Mouse (Mus musculus) limb, embryonic 11.5 days (tissue): ENCODE data around the gene Sema4d. TPM values are rescaled to one million over a fixed set of nuclear protein-coding genes. Genes with fewer than 3 reads are reported as not detected.

ENCODE experiments used
- ATAC-seq: fragments of 200-750 bp; cut with Nextera tagmentation; 2 replicates; pipeline ENCODE4 v1.8.0; 2017; ENCODE audit warnings: low read depth; ENCODE audit not compliant: insufficient number of reproducible peaks, low FRiP score, low TSS enrichment
- DNase-seq: peaks from one replicate; pipeline ENCODE4 v3.0.0-alpha.2; 2015; ENCODE audit warnings: low spot score
- H3K27ac ChIP-seq: fragments of 300-500 bp; sonication (generic); replicated peaks from 2 replicates; pipeline ENCODE4 v1.5.1; 2014; ENCODE audit warnings: low read depth, mild to moderate bottlenecking, low read length
- H3K27me3 ChIP-seq: fragments of 300-500 bp; sonication (generic); 2 replicates; pipeline ENCODE4 v1.6.1; 2014; ENCODE audit warnings: mild to moderate bottlenecking, low read length, mixed read lengths; ENCODE audit not compliant: control insufficient read depth, insufficient read depth
- H3K36me3 ChIP-seq: fragments of 300-500 bp; sonication (generic); 2 replicates; pipeline ENCODE4 v1.6.1; 2014; ENCODE audit warnings: mild to moderate bottlenecking, low read length, moderate library complexity, mixed read lengths; ENCODE audit not compliant: control insufficient read depth, insufficient read depth
- H3K4me1 ChIP-seq: fragments of 300-500 bp; sonication (generic); 2 replicates; pipeline ENCODE4 v1.6.1; 2014; ENCODE audit warnings: low read length, mixed read lengths; ENCODE audit not compliant: control insufficient read depth, insufficient read depth
- H3K4me2 ChIP-seq: fragments of 300-500 bp; sonication (generic); 2 replicates; pipeline ENCODE4 v1.6.1; 2014; ENCODE audit warnings: low read depth, mild to moderate bottlenecking, moderate library complexity; ENCODE audit not compliant: severe bottlenecking
- H3K4me3 ChIP-seq: fragments of 300-500 bp; sonication (generic); 2 replicates; pipeline ENCODE4 v1.5.1; 2014; ENCODE audit warnings: low read depth, low read length
- H3K9ac ChIP-seq: fragments of 300-500 bp; sonication (generic); 2 replicates; pipeline ENCODE4 v1.6.1; 2014; ENCODE audit warnings: mild to moderate bottlenecking, low read length
- H3K9me3 ChIP-seq: fragments of 300-500 bp; sonication (generic); 2 replicates; pipeline ENCODE4 v1.6.1; 2016; ENCODE audit warnings: low read length; ENCODE audit not compliant: control insufficient read depth
- WGBS: fragments of 180-500 bp; shearing (Covaris S2); extraction: QIAGEN DNeasy Blood & Tissue Kit; methylation state at CpG from one replicate; pipeline ENCODE4 v1.1.7; 2014; 5-methylcytosine and 5-hydroxymethylcytosine counted together
- polyA plus RNA-seq: library from polyadenylated mRNA; unstranded; fragments of >200 nt; fragmentation: Nextera tagmentation; extraction: Ambion mirVana; gene quantifications from 2 replicates; pipeline ENCODE4 v1.2.1, GENCODE M21; 2014

Sema4d gene
- polyA plus RNA-seq, 1 experiment from 2014 or later = 5.3 TPM

- 95% methylated on average over 4 of the region's 4 CpGs for whole genome bisulfite sequencing
- H3K36me3 ChIP-seq = no peaks in the 10 kb centered on the region; the same call in 1 of the 2 replicates
- H3K4me2 ChIP-seq = no peak overlapping the region
Measured at GRCm38 (mm10) chr13:51648237-51648636, 145.3 kb downstream of the Sema4d start.

GRCm38 (mm10) chr13:51647770-51648169 is 145.8 kb downstream of the Sema4d start:
- H3K4me2 ChIP-seq = peak overlapping the region; percentile 49; the same call in 1 of the 2 replicates
- 91% methylated on average over 3 of the region's 3 CpGs for WGBS

More at GRCm38 (mm10) chr13:51648237-51648636, 145.3 kb downstream of the Sema4d start:
- no peak overlapping the region for H3K9ac ChIP-seq
- ATAC-seq (no peak), DNase-seq (no peak)
- H3K4me1 ChIP-seq = peaks cover 7% of the 10 kb centered on the region; the same call in 1 of the 2 replicates
- H3K4me3 ChIP-seq = no peak overlapping the region
- H3K9me3 ChIP-seq = no peaks in the 10 kb centered on the region
- no peak overlapping the region for H3K27ac ChIP-seq
- no peaks in the 10 kb centered on the region for H3K27me3 ChIP-seq

GRCm38 (mm10) chr13:51646362-51647027 is 147.1 kb downstream of the Sema4d start:
- Histone ChIP-seq H3K9me3 (no peaks in the 10 kb centered on the region), H3K27ac (no peak overlapping the region), H3K4me2 (peak overlapping the region; percentile 49), H3K4me1 (peaks cover 7% of the 10 kb centered on the region; the same call in 1 of the 2 replicates), H3K36me3 (no peaks in the 10 kb centered on the region; the same call in 1 of the 2 replicates), H3K4me3 (peak overlapping the region; percentile 61), H3K9ac (0 out of 2 replicates have a peak overlapping the region, but pooled peaks have one; percentile 38), H3K27me3 (no peaks in the 10 kb centered on the region)
- 26% methylated on average over 3 of the region's 3 CpGs for WGBS
- no peak for DNase-seq
- no peak for ATAC-seq

More at GRCm38 (mm10) chr13:51647770-51648169, 145.8 kb downstream of the Sema4d start:
- no peaks in the 10 kb centered on the region for H3K9me3 ChIP-seq
- DNase-seq (no peak), ATAC-seq (no peak)
- no peak overlapping the region for H3K27ac ChIP-seq
- no peak overlapping the region for H3K4me3 ChIP-seq
- no peaks in the 10 kb centered on the region; the same call in 1 of the 2 replicates for H3K36me3 ChIP-seq
- no peaks in the 10 kb centered on the region for H3K27me3 ChIP-seq
- H3K4me1 ChIP-seq = peaks cover 7% of the 10 kb centered on the region; the same call in 1 of the 2 replicates
- no peak overlapping the region for H3K9ac ChIP-seq

DNA sequence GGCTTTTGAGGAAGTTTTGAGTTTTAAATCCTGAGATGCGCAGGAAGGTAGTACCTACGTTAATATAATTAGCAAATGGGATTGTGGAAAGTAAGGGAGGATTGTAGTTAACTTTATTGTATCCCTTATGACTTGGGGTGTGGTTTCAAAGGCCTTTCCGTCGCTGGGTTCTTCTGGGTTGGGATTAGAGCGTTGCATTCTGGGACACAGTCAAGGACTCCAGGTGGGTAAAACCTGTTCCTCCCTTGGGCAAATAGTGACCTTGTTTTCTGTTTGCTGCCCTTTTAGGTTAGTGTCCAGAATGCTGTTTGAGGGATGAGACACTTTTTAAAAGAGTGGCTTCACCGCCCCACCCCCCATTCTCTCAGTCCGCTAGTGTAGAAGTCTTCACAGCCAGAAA is 147.7 kb downstream of the Sema4d start:
- H3K4me3 ChIP-seq = peak overlapping the region; percentile 61
- peaks cover 3% of the 10 kb centered on the region; the same call in 1 of the 2 replicates for H3K4me1 ChIP-seq
- H3K9ac ChIP-seq = peak overlapping the region; percentile 85
- ATAC-seq (no peak), DNase-seq (peak; percentile 45)
- no peaks in the 10 kb centered on the region for H3K27me3 ChIP-seq
- under 1% methylated on average over 7 of the region's 7 CpGs for WGBS
- H3K36me3 ChIP-seq = no peaks in the 10 kb centered on the region
- no peaks in the 10 kb centered on the region for H3K9me3 ChIP-seq
- H3K4me2 ChIP-seq = peak overlapping the region; percentile 47
- H3K27ac ChIP-seq = peak overlapping the region; percentile 30

DNA sequence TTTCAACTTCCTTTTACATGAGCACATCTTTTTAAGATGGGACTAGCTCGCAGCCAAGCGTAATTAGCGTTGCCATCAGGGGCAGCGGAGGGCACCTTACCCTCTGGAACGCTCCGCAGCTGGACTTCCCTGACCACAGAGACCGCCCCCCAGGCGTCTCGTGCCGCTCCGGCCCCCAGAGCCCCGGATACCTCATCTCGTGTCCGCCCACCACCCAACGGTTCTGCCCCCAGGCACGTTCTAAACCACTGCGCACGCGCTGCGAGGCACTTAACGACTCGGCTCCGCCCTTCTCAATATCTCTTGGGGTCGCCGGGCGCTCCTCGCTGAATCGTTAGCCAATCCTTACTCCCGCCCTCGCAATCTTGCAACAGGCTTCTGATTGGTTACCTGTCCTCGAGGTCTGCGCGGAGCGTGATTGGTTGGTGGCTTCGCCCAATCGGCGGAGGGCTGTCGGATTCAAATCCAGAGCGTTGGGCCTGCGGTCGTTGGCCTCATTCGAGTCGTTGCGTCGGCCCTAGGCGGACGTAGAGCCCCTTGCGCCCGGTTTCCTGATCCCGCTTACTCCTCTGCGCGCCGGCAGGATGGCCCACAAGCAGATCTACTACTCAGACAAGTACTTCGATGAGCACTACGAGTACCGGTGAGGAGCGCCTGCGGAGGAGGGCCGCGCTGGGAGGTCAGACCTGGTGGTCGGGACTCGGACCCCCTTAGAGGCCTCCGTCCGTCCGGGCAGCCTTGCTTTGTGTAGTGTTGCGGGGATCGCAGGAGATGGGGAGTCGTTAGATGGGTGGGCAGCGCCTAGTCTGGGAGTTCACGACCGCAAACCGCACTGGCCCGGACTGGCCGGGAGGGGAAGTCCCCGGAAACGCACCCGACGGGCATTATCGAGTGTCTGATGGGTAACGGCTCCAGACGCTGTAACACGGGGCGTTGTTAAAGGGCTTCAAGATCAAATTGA is 148.4 kb downstream of the Sema4d start, which contains the start of gene Cks2:
Gene Cks2 (plus strand): TSS at position 404 of the 961 bp plus-strand sequence.
- H3K36me3 ChIP-seq = no peaks in the 10 kb centered on the region
- H3K4me2 ChIP-seq = peak within 1 kb of the TSS; percentile 47
- H3K9ac ChIP-seq = peak within 1 kb of the TSS; percentile 85
- H3K4me3 ChIP-seq = peak within 1 kb of the TSS; percentile 61
- H3K27ac ChIP-seq = peak within 1 kb of the TSS; percentile 47
- under 1% methylated on average over 83 of the region's 83 CpGs for WGBS
- ATAC-seq (peak; percentile 97), DNase-seq (peak; percentile 98)
- H3K9me3 ChIP-seq = no peaks in the 10 kb centered on the region
- no peaks in the 10 kb centered on the region for H3K27me3 ChIP-seq
- peaks cover 3% of the 10 kb centered on the region; the same call in 1 of the 2 replicates for H3K4me1 ChIP-seq

DNA sequence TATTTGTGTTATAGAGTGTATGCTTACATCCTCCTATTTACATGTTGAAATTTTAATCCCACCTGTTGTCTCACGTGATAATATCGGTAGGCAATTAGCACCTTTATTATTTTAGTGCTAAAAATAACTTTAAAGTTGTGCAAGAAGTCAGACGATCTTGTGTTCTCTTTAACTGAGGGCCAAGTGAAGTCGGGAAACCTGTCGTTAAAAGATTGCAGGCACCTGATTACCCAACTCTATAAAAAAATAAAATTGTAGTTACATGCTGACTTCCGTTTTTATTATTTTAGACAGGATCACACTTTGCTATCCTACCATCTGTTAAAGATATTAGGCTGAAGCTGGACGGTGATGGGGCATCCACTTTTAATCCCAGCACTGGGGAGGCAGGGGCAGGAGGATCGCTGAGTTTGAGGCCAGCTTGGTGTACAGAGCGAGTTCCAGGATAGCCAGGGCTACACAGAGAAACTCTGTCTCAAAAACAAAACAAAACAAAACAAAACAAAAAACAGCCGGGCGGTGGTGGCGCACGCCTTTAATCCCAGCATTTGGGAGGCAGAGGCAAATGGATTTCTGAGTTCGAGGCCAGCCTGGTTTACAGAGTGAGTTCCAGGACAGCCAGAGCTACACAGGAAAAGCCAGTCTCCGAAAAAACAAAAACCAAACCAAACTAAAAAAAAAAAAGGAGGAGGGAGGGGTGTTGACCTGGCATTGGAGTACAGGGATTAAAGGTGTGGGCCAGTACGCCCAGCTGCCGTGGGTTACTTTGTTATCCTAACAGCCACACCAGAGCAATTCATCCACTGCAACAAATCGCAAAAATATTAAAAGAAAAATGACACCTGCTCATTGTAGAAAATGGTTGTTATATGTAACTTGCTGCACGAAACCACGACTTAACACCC is 149.4 kb downstream of the Sema4d start:
- Histone ChIP-seq H3K4me2 (peak overlapping the region; percentile 47), H3K36me3 (no peaks in the 10 kb centered on the region), H3K27me3 (no peaks in the 10 kb centered on the region), H3K4me1 (peaks cover 3% of the 10 kb centered on the region; the same call in 1 of the 2 replicates), H3K9me3 (no peaks in the 10 kb centered on the region), H3K9ac (peak overlapping the region; percentile 58; the same call in 1 of the 2 replicates), H3K27ac (peak overlapping the region; percentile 47; the same call in 1 of the 2 replicates), H3K4me3 (peak overlapping the region; percentile 61)
- WGBS = 48% methylated on average over 20 of the region's 20 CpGs
- no peak for DNase-seq
- ATAC-seq = peak; percentile 18; the same call in 1 of the 2 replicates

- no peak overlapping the region for H3K9ac ChIP-seq
- ATAC-seq = no peak
- no peaks in the 10 kb centered on the region for H3K27me3 ChIP-seq
- H3K36me3 ChIP-seq = no peaks in the 10 kb centered on the region
- H3K9me3 ChIP-seq = no peaks in the 10 kb centered on the region
- H3K4me1 ChIP-seq = peaks cover 3% of the 10 kb centered on the region; the same call in 1 of the 2 replicates
- no peak overlapping the region for H3K27ac ChIP-seq
- WGBS = 29% methylated on average over 11 of the region's 11 CpGs
- H3K4me2 ChIP-seq = no peak overlapping the region
- DNase-seq = no peak
- H3K4me3 ChIP-seq = no peak overlapping the region
Measured at GRCm38 (mm10) chr13:51642171-51642778, 151.3 kb downstream of the Sema4d start.
